Comparison of ENCODE assay signal across 8 mouse cellular contexts in the genomic region with DNA sequence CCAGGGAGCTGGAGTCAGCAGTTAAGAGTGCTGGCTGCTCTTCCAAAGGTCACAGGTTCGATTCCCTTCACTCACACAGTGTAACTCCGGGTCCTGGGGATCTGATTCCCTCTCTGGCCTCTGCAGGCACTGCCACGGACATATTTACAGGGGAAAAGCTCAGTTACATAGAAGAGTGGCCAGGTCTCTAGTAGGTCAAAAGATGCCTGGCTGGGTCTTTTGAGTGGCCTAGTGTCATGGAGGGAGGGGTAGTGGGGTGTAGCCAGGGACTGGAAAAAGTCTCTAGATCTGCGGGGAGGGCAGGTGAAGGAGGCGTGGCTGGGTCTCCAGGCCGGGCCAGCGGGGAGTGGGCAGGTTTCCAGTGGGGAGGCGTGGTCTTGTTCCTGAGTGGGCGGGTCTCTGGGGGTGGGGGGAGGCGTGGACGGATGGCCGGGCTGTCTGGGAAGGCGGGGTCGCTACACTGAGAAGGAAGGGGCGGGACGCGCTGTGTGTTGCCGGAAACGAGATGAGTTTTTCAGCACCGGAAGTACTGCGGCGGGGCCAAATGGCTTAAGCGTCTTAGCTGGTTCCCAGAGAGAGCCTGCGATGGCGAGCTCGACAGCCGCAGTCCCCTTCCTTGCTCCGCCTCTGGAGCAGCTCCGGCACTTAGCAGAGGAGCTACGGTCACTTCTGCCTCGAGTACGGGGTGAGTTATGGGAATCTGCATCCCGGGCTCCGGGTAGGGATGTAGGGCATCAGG. TPM values are rescaled to one million over a fixed set of nuclear protein-coding genes. Genes with fewer than 3 reads are reported as not detected.
DNase-seq lines count a peak whose midpoint lies in the region; ATAC-seq and TF ChIP-seq lines count a peak whose summit lies in the region.

TSS of gene Ccndbp1 (plus strand) at position 479 of the 739 bp plus-strand sequence.

- H3K27ac ChIP-seq in forebrain, embryonic 16.5 days (ENCODE audit: low read length), result peak within 1 kb of the TSS; percentile 58; the same call in 1 of the 2 replicates
- H3K27ac ChIP-seq in layer of hippocampus, adult 2 months, result peak within 1 kb of the TSS; percentile 85
- H3K27ac ChIP-seq in lung, embryonic 14.5 days (ENCODE audit: low read depth), result peak within 1 kb of the TSS; percentile 28; the same call in 1 of the 2 replicates
- no peak within 1 kb of the TSS for H3K27ac ChIP-seq in olfactory bulb, adult 2 months (ENCODE audit: insufficient read depth, low read depth, low read length)
- peak within 1 kb of the TSS; percentile 15; the same call in 1 of the 2 replicates for H3K27ac ChIP-seq in thymus, adult 2 months (ENCODE audit: control insufficient read depth, insufficient read depth, low read length)

- H3K4me3 ChIP-seq in G1E (ENCODE audit: low read depth, low read length), result peak within 1 kb of the TSS; percentile 87
- H3K4me3 ChIP-seq in forebrain, embryonic 16.5 days (replicated peaks; ENCODE audit: low read length), result peak within 1 kb of the TSS; percentile 92
- peak within 1 kb of the TSS; percentile 79 for H3K4me3 ChIP-seq in layer of hippocampus, adult 2 months
- H3K4me3 ChIP-seq in lung, embryonic 14.5 days (ENCODE audit: low read depth, low read length), result peak within 1 kb of the TSS; percentile 71
- H3K4me3 ChIP-seq in olfactory bulb, adult 2 months (ENCODE audit: insufficient read depth, low read depth, low read length), result peak within 1 kb of the TSS; percentile 83
- H3K4me3 ChIP-seq in thymus, adult 2 months (ENCODE audit: control insufficient read depth, insufficient read depth, low read length), result peak within 1 kb of the TSS; percentile 76

- H3K4me2 ChIP-seq in forebrain, embryonic 16.5 days (ENCODE audit: low read length), result peak within 1 kb of the TSS; percentile 88
- peak within 1 kb of the TSS; percentile 75 for H3K4me2 ChIP-seq in lung, embryonic 14.5 days

- peak within 1 kb of the TSS; percentile 87 for H3K9ac ChIP-seq in forebrain, embryonic 16.5 days (replicated peaks; ENCODE audit: low read depth, low read length)
- H3K9ac ChIP-seq in lung, embryonic 14.5 days, result peak within 1 kb of the TSS; percentile 61

- ATAC-seq in G1E (ENCODE audit: extremely low read depth, insufficient number of reproducible peaks, low FRiP score, poor library complexity, severe bottlenecking), result peak; percentile 93
- ATAC-seq in forebrain, embryonic 16.5 days, result peak; percentile 98
- peak; percentile 98 for ATAC-seq in lung, embryonic 14.5 days (ENCODE audit: insufficient read depth)

- WGBS in forebrain, embryonic 16.5 days, result 1% methylated on average over 34 of the region's 34 CpGs
- WGBS in lung, embryonic 14.5 days, result 2% methylated on average over 32 of the region's 34 CpGs
- WGBS in olfactory bulb, adult 2 months, result 1% methylated on average over 33 of the region's 34 CpGs
- 4% methylated on average over 34 of the region's 34 CpGs for WGBS in thymus, adult 2 months

- H3K4me1 ChIP-seq in G1E (ENCODE audit: insufficient read depth, low read depth, low read length), result peaks cover 15% of the 10 kb centered on the region
- peaks cover 12% of the 10 kb centered on the region for H3K4me1 ChIP-seq in forebrain, embryonic 16.5 days (replicated peaks; ENCODE audit: control insufficient read depth, insufficient read depth, low read length)
- H3K4me1 ChIP-seq in lung, embryonic 14.5 days (ENCODE audit: insufficient read depth), result no peaks in the 10 kb centered on the region
- H3K4me1 ChIP-seq in olfactory bulb, adult 2 months (ENCODE audit: control insufficient read depth, insufficient read depth, low read length), result peaks cover 10% of the 10 kb centered on the region
- peaks cover 2% of the 10 kb centered on the region; the same call in 1 of the 2 replicates for H3K4me1 ChIP-seq in thymus, adult 2 months (replicated peaks; ENCODE audit: control insufficient read depth, insufficient read depth, low read length)

- peaks cover 52% of the 10 kb centered on the region for H3K36me3 ChIP-seq in G1E (replicated peaks)
- peaks cover 9% of the 10 kb centered on the region; the same call in 1 of the 2 replicates for H3K36me3 ChIP-seq in forebrain, embryonic 16.5 days (ENCODE audit: control insufficient read depth, insufficient read depth)
- 0 out of 2 replicates have a peak, but pooled peaks cover 11% of the 10 kb centered on the region for H3K36me3 ChIP-seq in lung, embryonic 14.5 days (ENCODE audit: insufficient read depth)
- peaks cover 7% of the 10 kb centered on the region for H3K36me3 ChIP-seq in thymus, adult 2 months (ENCODE audit: control insufficient read depth, insufficient read depth, low read length)

- intact Hi-C loops in heart, postnatal 36 days (cut with DNase I), result loop anchor here (2.0 kb wide), 1 partner anchor 37 kb away; the partner anchor contains the start of gene Ubr1

- DNase-seq in G1E (ENCODE audit: low spot score), result peak; percentile 79
- peak; percentile 84 to 85 for DNase-seq in cerebellum, adult 18-20 months
- DNase-seq in heart, postnatal 36 days, result peak; percentile 90
- DNase-seq in layer of hippocampus, adult 2 months (ENCODE audit: low spot score in 2 of 2), result peak; percentile 81 to 86
- DNase-seq in lung, embryonic 14.5 days, result peak; percentile 96
- DNase-seq in thymus, adult 2 months, result peak; percentile 88

- no peaks in the 10 kb centered on the region for H3K9me3 ChIP-seq in G1E (replicated peaks)
- H3K9me3 ChIP-seq in forebrain, embryonic 16.5 days (ENCODE audit: control insufficient read depth, low read length), result no peaks in the 10 kb centered on the region
- H3K9me3 ChIP-seq in lung, embryonic 14.5 days (ENCODE audit: low read depth, low read length), result no peaks in the 10 kb centered on the region

- TF ChIP-seq CTCF in G1E (IDR thresholded peaks at IDR 0.05; ENCODE audit: low read depth, low read length), result no peak
- TF ChIP-seq CTCF in layer of hippocampus, adult 2 months (conservative IDR thresholded peaks at IDR 0.05), result no peak
- no peak for TF ChIP-seq CTCF in lung, embryonic 14.5 days (IDR thresholded peaks at IDR 0.05; ENCODE audit: low read depth)
- TF ChIP-seq CTCF in olfactory bulb, adult 2 months (IDR thresholded peaks at IDR 0.05; ENCODE audit: insufficient read depth, low read depth, low read length), result no peak
- no peak for TF ChIP-seq CTCF in thymus, adult 2 months (IDR thresholded peaks at IDR 0.05; ENCODE audit: borderline replicate concordance, control insufficient read depth, extremely low read depth, insufficient read depth, low read length, poor library complexity)

- no peaks in the 10 kb centered on the region for H3K27me3 ChIP-seq in G1E (ENCODE audit: insufficient read depth, low read length)
- no peaks in the 10 kb centered on the region for H3K27me3 ChIP-seq in forebrain, embryonic 16.5 days (replicated peaks; ENCODE audit: control insufficient read depth, insufficient read depth, low read length)
- no peaks in the 10 kb centered on the region for H3K27me3 ChIP-seq in lung, embryonic 14.5 days (ENCODE audit: insufficient read depth, low read length)
- no peaks in the 10 kb centered on the region for H3K27me3 ChIP-seq in thymus, adult 2 months (ENCODE audit: control insufficient read depth, insufficient read depth, low read length)

- TF ChIP-seq POLR2A in olfactory bulb, adult 2 months (IDR thresholded peaks at IDR 0.05; ENCODE audit: insufficient read depth, low read depth, low read length), result no peak
- TF ChIP-seq POLR2A in thymus, adult 2 months (IDR thresholded peaks at IDR 0.05; ENCODE audit: control insufficient read depth, extremely low read depth, insufficient read depth, low read length, poor library complexity), result peak; percentile 54; the same call in 1 of the 2 replicates

RNA-seq across cellular contexts. Expression of gene Ccndbp1, which starts in this region (rescaled TPM):
- 53.7 and 55.4 TPM in 2 replicates for total RNA-seq in G1E (2014; fragmentation: Nextera tagmentation)
- 66.2 and 70.5 TPM in 2 replicates for total RNA-seq in G1E (2017)
- 8.0 and 14.7 TPM in 2 replicates for polyA plus RNA-seq in G1E (2012)
- polyA plus RNA-seq in forebrain, embryonic 16.5 days (2015; fragmentation: Nextera tagmentation; extraction: Ambion mirVana), result 79.1 and 79.3 TPM in 2 replicates
- 10 to 100 TPM; 29.9 to 33.8 TPM for total RNA-seq in heart, postnatal 36 days (2021)
- 10 to 100 TPM; 57.8 to 58.8 TPM for total RNA-seq in layer of hippocampus, adult 2 months (2021)
- polyA plus RNA-seq in lung, embryonic 14.5 days (2014; fragmentation: Nextera tagmentation; extraction: Ambion mirVana), result 32.9 and 36.1 TPM in 2 replicates
- not detected in 2 replicates for polyA plus RNA-seq in olfactory bulb, adult 2 months (2012; ENCODE audit: insufficient read depth, insufficient read length, low replicate concordance, missing spikeins)
- polyA plus RNA-seq in thymus, adult 2 months (2012; rRNA removed), result 51.0 and 54.0 TPM in 2 replicates
